Mouse (Mus musculus) cerebellum, postnatal 4 days (tissue): ENCODE data around the gene Lca5l.

ENCODE experiments used
- DNase-seq, 2 experiments: peaks; one replicate each; pipeline ENCODE4 v3.0.0; 2022; ENCODE audit warnings: low spot score in 2 of 2, mixed read lengths in 1 of 2

The Lca5l gene

DNA sequence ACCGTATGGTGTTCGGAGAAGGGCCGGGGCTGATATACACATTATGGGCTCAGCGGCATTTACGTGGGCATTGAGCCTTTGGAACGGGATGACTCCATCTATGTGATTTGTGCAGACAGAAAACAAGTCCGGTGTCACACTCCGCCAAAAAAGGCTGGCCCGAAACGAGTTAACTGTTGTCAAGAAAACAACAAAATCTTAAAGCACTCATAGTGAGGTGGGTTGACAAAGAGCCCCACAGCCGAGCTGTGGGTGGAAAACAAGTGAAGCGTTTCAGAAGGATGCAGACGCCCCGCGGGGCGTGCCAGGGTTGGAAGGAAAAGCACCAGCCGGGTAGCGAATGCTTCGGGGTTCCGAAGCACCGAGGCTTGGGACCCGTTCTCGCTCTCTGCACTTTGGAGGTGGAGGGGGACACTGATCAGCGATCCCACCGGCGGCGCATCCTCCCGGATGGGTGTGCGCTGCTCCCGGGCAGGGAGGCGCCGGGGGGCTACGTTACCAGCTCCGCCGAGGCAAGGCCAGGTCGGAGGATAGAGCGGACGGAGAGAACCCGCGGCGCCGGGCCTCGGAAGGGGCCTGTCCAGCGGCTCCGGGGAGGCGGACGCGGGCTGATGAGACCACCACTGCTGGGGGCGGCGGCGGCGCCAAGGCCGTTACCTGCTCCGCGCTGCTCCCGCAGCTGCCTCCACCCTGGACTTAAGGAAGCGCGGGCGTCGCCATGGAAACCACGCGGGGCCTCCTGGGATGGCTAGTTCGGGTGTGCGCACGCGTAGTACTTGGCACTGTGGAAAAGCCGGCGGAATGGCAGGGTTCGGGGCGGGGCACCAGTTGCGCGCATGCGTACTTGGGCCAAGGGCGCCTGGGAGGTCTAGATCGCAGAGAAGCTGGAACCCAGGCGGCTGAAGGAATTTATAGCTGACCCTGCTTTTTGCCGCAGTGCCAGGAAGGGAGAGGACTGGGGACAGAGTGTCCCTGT, at the start of gene Lca5l:
Lca5l (minus strand) TSS at position 741 of the 976 bp plus-strand sequence.
- peak; percentile 99 for DNase-seq

DNA sequence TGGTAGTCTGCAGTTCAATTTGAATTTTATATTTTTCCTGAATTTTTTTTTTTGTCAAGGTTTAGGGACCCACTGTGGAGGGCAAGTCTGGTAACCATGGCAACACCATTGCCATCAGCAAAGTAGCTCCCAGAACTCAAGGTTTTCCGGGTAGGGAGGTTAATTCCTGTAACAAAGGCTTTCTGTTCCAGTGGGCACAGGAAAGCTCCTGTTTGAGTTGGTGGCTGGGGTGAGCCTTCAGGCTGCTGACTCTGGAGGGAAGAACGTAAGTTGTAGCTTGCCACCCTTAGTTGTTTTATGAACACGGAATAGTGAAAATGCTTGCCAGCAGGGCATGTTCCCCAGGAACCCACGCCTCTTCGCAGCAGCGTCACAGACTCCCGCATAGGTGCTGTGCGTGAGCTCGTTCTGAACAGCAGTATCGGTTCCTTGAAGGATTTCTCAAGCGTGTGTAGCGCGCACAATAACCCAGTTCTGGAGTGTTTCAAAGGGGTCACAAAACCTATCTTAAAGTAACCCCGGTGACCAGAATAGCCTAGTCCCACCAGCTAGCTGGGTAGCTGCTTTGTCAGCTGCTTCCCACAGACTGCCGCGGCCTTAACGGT, 43.4 kb upstream of the Lca5l start, which contains the start of gene B3galt5:
B3galt5 (plus strand) TSS at position 436 of the 605 bp plus-strand sequence.
- no peak for DNase-seq

DNA sequence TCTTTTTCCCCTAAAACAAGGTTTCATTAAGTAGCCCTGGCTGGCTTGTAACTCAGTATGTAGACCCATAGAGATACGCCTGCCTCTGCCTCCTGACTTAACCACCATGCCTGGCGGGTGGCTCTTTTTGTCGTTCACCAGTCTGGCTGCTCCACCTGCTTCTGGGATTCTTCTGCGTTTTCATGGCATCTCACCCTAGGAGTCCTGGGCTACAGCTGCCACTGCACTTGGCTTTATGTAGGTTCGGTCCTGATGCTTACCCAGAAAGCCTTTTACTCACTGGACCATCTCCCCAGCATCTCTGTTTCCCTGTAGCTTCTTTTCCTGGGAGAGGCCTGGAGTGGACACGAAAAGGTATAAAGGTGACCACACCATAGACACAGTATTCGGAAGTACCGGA, 41.9 kb upstream of the Lca5l start:
- DNase-seq = no peak

DNA sequence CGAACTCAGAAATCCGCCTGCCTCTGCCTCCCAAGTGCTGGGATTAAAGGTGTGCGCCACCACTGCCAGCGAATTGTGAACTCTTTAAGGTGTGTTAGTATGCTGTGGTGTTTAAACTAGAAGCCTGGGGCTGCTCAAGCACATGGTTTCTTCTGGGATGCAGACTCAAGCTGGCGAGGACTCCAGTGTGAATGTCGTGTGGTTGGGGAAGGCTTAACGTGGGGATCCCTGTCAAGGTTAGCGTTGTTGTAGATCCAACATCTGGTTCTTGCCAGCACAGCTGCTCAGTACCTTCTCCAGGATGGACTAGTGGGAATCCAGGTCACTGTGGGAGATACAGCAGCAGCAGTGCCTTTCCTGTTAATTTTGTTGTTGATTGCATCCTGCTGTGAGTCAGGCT, 39.9 kb upstream of the Lca5l start:
- no peak for DNase-seq

DNA sequence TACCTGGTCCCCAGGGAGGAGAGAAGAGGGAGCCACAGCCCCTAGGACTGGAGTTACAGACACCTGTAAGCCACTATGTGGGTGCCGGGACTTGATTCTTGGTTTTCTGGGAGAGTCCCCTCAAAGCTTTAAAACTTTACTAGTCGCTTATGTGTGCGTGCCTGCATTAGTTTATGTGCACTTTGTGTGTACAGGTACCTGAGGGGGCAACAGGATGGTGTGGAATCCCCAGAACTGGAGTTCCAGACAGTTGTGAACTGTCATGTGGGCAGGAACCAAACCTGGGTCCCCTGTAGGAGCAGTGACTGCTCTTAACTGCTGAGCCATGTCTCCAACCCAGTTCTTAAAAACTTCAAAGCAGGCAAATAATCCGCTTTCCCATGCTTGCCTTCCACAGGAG, 39.2 kb upstream of the Lca5l start:
- DNase-seq = no peak

DNA sequence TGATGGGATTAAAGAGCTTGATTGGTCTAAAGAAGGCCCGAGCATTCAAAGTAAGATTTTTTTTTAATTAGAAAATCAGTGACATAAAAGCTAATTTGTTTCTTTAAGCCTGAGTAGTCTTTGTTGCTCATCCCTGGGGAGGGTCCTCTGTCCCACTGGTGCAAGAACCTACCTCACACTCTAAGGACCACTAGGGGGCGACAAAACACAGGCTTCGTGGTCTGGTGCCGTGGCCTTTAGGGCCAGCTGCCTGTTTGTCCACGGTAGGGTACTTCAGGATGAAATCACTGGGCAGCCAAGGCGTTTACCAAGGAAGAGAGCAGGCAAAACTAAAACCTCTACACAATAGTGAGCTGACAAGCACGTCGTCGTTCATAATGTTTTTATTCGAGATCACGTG, 38.3 kb upstream of the Lca5l start:
- peak; percentile 73 to 78 for DNase-seq

DNA sequence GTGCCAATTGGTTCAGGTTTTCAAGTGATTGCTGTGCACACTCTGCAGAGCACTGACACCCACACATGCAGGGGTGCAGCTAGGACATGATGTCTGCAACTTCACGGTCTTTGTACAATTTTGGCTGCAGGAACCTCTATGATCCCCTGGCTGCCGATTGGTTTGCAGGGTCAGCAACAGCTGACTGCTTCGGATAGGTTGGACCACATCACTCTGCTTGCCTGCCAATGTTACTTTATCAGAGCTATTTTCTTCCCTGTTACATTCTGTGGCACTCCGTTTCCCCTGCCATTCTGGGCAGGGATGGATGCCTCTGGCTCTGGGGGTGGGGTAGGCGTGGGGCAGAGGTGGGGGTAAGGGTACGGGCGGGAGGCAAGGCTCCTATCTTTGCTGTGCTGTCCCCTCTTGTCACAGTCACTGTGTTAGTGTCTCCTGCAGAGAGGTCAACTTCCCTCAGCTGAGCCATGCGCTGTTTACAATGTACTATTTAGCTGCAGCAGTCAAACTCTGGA, 37.0 kb upstream of the Lca5l start:
- no peak for DNase-seq

DNA sequence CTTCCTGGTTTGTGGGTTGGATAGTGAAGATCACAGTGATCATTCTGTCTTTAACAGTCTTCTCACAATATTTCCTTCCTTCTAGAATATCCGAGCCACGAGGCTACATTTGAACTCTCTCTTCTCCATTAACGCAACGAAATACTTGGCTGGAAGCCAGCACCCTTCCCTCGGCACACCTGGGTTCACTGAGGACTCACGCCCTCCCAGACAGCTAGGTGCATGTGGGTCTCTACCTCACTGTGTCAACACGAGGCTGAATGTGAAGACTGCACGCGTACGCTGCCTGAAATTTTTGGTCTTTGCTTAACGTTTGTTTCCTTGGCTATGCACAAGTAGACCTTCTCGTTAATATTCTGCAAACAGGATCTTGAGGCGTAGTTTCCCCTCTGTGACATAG, 36.4 kb upstream of the Lca5l start:
- no peak for DNase-seq

DNA sequence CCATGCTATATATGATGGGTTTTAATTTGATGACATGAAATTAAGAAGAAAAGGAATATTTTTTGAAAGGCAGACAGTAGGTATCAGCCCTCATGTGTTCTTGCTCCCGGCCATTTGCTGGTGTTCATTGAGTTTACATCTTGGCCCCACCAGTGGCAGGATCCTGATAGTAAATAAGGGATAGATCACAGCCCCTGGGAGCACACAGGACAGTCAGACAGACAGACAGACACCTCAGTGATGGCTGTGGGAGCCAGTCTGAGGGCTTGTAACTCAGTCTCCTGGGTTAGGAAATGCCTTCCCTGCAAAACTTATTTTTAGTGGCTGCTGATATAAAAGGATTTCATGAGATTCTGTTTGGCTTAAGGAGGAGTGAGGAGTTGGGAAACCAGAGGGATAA, 30.4 kb upstream of the Lca5l start:
- DNase-seq = no peak

DNA sequence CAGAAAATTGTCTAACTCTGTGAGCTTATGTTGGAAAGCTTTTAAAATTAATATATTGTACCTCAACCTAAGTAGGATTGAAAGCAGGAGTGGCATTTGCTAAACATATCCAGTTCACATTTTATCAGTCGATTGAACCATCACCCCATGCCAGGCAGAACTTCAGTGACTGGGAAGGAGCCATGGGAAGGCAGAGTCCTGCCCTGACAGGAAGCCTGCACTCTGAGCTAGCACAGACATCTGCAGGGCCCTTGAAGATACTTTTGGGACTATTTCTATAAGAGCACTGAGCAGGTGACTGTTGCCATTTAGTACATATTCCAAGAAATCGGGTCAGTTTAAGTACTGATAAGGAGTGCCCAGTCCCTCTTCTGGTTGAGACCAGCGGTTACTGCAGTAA, 29.9 kb upstream of the Lca5l start:
- DNase-seq = no peak

DNA sequence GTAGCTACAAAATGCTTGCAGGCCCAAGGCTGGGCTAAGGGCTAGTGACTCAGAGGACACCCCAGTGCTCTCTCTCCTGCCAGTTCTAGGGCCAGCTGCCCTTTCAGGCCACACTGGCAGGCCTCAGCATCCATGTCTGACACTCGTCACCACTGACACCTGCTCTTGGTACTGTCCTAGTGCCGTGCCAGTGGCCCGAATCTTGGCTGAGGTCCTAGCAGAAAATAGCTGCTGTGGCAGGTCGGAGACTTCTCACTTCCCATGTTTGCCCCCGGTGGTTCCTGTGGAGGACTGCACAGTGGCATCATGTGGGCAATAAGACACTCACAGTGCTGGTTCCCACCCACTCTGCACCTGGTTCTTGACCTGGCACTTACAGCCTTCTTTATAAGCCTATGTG, 29.4 kb upstream of the Lca5l start:
- no peak for DNase-seq

DNA sequence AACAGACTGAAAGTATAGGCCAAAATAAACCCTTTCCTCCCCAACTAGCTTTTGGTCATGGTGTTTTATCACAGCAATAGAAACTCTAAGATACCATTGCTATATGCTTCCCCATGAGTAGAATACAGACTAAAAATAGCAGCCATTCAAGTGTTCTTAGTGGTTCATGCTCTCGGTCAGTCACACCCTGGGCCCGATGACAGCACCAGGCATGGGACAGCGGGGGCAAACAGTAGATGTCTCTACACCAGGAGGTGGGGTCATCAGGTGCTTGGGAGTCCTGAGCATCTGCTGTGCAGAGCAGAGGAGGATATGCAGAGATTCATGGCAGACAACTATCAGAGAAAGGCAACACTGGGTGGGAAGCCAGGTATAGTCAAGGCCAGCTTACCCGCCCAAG, 21.0 kb upstream of the Lca5l start:
- DNase-seq = no peak

DNA sequence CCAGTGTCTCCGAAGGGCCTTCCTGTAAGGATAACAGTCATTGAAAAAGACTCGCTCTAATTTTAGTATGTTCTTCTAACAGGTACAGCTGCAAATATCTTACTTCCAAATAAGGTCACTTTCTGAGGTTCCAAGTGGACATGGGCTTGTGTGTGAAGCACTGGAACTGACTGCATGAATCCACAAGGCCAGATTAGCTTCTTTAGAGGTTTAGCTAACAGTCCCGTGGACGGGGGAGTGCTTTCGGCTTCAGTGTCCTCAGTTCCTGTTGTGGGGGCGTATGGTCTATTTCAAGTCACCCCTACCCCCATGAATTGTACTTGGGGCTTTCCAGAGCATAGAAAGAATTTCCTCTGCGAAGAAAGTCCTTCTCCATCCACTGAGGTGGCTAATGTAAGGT, 18.8 kb upstream of the Lca5l start:
- no peak for DNase-seq

DNA sequence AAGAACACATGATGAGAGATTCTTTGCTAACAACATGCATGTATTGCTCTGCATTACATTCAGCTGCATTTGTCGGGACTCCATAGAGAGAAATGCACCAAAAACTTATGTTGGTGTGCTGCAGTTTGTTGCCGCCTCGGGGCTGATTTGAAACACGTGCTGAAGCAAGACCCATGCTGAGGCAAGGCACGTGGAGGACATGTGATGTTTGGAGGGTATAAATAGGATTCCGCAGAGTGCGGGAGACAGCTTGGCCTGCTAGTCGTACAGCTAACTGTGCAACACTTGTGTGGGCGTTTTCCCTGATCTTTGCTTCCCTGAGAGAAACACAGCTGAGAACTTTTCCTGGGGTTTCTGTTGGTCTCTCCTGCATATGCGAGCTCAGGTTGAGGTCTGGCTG, 17.7 kb upstream of the Lca5l start:
- DNase-seq = no peak

DNA sequence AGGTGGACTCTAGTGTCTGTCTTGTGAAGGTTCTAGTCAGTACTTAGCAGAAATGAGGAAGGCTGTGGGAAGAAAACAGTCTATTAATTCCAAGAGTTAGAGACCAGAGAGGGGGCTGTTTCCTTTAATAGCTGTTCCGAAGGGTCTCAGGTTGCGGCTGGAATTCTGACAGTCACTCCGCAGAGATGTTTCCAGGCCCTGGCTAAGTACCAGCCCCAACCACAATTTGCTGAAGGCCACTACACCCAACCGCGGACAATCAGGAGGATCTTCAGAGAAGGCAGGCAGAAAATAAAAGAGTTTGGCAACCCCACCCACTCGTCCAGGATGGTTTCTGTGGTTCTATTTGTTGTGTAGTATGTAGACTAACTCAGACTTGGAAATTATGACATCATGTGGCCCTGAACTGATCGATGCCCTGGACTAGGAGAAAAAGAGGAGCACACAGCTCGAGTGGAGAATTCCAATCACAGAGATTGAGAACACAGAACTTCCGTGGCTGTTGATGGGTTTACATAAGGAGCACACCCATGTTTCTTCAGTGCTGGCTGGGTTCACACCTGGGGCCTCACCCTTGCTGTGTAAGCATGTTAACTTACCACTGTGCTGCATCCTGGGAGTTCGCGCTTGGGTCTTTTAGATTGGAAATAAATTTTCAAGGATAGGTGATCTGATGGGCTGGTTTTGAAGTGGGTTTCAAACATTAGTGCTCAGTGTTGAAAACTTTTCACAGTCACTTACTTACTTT, 9.6 kb upstream of the Lca5l start:
- no peak for DNase-seq

DNA sequence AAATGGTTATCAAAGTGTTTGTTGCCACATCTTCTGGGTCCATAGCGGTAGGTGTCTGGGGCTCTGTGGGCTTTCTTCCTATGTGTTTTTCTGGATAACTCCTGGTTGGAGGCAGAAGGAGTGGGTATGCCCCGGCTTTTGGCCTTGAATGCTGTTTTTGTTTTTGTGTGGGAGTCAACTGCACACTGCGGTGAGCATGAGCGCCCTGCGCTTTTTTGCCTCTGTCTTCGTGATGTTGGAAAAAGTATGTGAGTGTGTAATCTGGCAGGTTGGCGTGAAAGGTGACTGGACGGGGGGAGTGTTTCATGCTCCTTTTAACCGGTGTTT, 8.6 kb upstream of the Lca5l start:
- no peak for DNase-seq

DNA sequence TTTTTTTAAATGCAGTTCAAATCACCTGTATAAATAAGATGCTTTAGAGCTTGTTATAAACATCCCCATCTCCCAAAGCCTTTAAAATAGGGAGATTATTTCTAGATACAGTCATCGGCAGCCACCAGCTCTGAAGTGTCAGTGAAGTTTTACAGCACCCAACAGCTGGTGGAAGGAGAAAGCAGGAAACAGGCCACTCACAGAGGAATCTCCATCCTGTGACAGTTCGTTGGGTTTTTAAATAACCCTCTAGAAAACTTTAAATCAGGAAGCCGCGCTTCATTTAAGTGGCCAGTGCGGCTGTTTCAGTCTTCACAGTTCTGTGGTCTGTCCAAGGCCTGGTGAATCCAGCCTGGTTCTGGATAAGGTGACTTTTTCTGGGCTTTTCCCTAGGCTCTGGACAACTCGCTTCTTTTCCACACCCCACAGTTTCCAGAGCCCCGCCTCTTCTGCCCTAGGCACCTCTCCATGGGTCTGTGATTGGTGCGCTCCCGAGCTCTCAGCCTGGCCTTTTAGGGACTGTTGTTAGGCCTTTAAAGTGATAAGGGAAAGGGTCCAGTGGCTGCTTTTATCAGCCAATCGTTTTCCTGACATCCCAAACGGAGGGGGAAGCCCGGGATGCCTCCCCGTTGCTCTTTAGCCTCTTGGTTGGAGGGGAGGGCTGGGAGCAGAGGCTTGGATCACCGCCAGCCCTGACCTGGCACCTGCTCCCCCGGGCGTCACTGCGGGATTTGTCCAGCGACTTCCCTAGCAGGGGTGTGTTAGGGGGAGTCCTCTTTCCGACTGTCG, 8.0 kb upstream of the Lca5l start, which contains the start of gene Sh3bgr:
Sh3bgr (plus strand) TSS at position 538 of the 789 bp plus-strand sequence.
- DNase-seq = peak; percentile 29 to 44

DNA sequence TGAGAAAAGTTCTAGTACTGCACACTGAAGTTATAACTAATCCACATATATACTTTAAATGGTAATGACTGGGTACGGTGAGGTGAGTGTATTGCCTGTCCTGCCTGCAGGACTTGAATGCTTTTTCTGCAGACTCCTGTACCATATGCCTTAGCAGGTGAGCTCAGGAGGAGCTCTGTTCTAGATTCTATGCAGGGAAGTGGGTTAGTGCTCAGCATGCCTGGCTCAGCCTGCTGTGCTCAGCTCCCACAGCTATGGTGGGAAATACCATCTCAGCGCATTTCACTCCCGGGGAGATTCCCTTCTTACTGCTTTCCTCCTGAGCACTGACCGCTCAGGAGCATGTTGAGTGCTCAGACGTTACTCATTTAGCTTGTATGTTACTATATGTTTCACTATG, 4.5 kb downstream of the Lca5l start:
- DNase-seq = no peak

DNA sequence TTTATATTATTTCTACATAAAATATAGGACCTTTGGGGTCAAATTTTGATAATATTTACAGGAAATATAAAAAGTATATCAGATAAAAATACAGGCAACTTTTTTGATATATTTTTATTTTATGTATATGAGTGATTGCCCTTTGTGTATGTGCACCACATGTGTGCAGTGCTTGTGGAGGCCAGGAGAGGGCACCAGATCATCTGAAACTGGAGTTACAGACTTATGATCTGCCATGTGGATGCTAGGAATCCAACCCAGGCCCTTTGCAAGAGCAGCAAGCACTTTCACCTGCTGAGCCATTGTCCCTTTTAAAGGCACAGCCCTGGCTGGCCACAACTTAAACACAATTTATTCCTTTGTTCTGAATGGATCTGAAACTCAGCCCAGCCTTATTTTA, 12.9 kb downstream of the Lca5l start:
- no peak for DNase-seq

DNA sequence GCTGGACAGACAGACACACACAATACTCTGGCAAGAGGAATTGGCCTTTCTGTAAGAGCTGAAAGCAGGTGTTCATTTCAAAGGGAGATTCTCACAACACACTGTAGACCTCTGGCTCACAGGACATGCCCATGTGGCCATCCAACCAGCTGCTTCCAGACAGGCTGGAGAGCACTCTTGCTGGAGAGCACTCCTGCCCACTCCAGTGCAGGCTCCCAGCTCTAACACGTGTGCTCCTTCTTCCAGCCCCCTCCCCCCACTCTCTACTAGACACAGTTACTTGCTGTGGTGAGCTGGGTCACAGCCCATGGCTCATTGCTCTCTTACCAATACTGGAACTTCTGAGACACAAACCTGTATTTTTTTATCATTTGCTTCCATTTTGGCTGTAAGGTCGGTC, 16.7 kb downstream of the Lca5l start:
- DNase-seq = no peak

DNA sequence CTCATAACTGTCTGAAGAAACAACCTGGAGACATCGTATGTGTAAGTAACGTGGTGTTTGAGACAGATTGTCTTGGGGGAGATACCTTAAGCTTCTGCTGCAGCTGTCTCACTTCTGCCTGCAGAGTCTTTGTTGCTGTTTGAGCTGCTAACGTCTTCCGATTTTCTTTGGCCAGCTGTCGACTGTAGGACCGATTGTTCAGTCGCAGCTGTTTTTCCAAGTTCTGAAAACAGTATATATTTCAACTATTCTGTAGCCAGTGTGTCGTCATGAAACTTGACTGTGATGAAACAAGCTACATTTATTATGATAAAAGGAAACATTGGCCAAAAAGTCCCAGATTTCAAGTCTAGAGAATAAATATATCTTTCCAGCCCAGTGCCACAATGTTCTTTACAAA, 18.4 kb downstream of the Lca5l start:
- DNase-seq = no peak

DNA sequence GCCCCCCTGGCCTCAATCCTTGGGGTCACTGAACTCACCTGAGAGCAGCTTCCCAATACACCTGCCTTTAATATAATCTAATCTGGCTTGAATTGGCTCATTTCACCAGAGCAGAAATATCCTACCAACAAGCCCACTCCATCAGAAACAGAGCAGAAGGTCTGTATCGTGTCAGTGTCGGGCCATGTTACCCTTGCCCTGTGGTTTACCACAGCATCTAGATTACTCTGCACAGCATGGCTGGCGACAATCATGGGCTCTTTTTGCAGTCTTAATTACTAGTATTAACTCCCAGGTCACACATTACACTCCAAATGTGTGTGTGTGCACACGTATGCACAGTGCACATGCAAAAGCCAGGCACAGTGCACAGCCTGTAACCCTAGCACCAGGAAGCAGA, 23.2 kb downstream of the Lca5l start:
- DNase-seq = no peak
